Mouse (Mus musculus) gastrocnemius, adult 2 months (tissue): ENCODE measurements around the gene Cry2. TPM values are rescaled to one million over a fixed set of nuclear protein-coding genes. Genes with fewer than 3 reads are reported as not detected.

ENCODE experiments used
- DNase-seq: peaks from one replicate; pipeline ENCODE4 v3.0.0; 2022
- H3K27ac ChIP-seq: fragments of 200-600 bp; 2 replicates; pipeline ENCODE4 v1.8.1; 2022; ENCODE audit warnings: mild to moderate bottlenecking
- H3K4me3 ChIP-seq: fragments of 200-600 bp; 2 replicates; pipeline ENCODE4 v1.8.1; 2022; ENCODE audit warnings: mild to moderate bottlenecking, moderate library complexity
- CTCF ChIP-seq: fragments of 200-600 bp; IDR thresholded peaks from 2 replicates; pipeline ENCODE4 v1.8.1; 2022; ENCODE audit warnings: antibody characterized with exemption, mild to moderate bottlenecking, moderate library complexity
- intact Hi-C: fragments of 180-260 bp; cut with DNase I; formaldehyde crosslinking; loops from one replicate; pipeline ENCODE4 v1.15.1; 2025
- total RNA-seq, 2 experiments: library from RNA; stranded (reverse); gene quantifications; 2 replicates each; pipeline ENCODE4 v1.2.3; 2021

Cry2 gene
- total RNA-seq, 2 experiments from 2014 or later = 12.5 to 26.8 TPM

DNA sequence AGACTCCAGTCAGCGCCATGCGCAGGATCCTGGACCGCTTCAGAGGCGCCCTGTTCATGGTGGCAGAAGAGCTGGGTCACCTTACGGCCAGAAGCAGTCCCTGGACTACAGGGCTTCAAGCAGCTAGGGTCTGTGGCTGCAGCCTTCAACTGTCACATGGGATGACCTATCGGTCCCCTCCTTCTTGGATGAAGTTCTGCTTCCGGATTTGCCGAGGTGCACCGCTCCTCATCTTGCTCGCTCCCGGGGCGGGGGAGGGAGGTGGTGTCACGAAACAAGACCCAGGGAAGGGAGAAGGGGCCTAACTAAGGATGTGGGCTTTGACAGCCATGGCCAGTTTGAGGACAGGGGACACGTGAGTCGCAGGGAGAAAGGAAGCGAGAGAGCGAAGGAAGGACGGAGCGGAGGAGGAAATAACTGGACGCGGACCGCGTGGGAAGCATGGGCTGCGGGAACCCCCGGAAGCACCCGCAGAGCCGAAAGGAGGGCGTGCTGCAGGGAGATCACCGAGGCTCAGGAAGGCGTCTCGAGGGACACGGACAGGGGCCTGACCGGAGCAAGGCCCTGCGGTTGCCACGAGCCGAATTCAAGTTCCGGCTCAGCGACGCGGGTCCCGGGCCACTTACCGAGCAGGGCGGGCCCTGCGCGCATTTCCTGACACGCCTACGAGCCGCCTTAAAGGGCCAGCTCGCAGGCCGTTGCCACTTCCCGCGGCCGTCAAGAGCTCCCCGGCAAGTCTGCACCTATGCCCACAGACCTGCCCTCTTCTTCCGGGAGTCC lies 25.5 kb upstream of the Cry2 start:
- H3K4me3 ChIP-seq = peak overlapping the region; percentile 97
- no peak for TF ChIP-seq CTCF
- DNase-seq = peak; percentile 87
- intact Hi-C loops = no loop called here
- peak overlapping the region; percentile 93 for H3K27ac ChIP-seq

DNA sequence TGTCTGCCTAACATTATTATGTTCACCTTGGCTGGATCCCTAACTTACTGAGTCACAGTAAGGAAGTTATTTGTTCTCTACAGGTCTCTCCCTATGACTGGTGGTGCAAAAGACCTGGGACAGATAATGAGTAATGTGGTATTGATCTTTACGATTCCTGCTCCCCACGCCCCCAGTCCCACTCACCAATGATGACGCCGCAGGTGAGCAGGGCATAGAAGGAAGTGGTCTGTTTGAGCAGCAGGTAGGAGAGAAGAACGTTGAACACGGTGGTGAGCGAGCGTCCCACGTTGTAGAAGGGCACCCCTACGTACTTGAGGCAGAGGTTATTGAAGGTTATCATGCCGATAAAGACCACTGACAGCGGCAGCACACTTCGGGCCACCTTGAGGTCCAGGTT lies 24.6 kb upstream of the Cry2 start:
- intact Hi-C loops = no loop called here
- DNase-seq = no peak
- peak overlapping the region; percentile 97 for H3K4me3 ChIP-seq
- peak overlapping the region; percentile 93; the same call in 1 of the 2 replicates for H3K27ac ChIP-seq
- no peak for TF ChIP-seq CTCF

DNA sequence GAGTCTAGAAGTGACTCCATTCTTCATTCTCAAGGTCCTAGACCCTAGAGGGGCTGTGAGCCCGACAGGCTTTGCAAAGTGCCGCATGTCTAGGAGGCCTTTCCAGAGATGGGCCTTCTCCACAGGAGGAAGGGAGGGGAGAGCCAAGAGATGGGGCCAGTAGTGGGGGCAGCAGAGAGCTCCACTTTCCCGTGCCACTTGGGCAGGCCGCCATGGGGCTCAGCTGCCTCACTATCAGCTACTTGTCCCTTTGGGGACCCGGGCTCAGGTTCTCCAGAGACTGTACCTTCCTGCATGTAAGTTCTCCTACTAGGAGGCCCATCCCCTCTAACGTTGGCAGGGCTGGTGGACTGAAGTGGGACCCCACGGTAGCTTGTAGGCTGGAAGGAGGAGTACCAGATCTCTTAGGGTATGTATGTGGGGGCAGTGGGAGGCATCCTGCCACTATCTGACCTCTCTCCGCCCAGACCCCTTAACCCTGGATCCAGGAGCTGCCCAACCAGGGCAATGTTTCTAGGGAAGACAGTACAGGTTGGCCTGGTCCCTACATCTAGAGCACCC lies 23.2 kb upstream of the Cry2 start:
- no peak overlapping the region for H3K27ac ChIP-seq
- no peak for TF ChIP-seq CTCF
- DNase-seq = peak; percentile 36
- intact Hi-C loops = no loop called here
- peak overlapping the region; percentile 97 for H3K4me3 ChIP-seq

DNA sequence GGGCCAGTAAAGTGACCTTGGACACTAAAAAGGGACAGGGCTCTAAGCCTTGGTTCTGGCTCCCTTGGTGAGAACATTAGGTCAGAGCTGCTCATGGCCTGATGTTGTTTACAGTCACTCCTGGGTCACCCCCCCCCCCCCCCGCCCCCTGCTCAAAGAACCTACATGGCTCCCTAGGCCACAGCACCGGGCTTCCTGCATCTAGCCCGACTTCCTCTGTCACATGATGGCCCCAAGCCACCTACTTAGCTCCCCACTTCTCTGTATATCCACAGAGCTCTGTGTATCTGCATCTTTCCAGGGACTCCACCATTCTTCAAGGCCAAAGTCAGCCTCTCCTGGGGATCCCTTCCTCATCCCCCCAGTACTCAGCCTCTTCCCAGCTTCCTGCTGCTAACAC lies 21.9 kb upstream of the Cry2 start:
- Histone ChIP-seq H3K27ac (no peak overlapping the region; the same call in 1 of the 2 replicates), H3K4me3 (no peak overlapping the region)
- TF ChIP-seq CTCF = no peak
- intact Hi-C loops = no loop called here
- no peak for DNase-seq

- no peak for TF ChIP-seq CTCF
- Histone ChIP-seq H3K27ac (no peak overlapping the region), H3K4me3 (no peak overlapping the region)
- intact Hi-C loops = no loop called here
- no peak for DNase-seq
Measured at GRCm38 (mm10) chr2:92454166-92454565, 20.3 kb upstream of the Cry2 start.

DNA sequence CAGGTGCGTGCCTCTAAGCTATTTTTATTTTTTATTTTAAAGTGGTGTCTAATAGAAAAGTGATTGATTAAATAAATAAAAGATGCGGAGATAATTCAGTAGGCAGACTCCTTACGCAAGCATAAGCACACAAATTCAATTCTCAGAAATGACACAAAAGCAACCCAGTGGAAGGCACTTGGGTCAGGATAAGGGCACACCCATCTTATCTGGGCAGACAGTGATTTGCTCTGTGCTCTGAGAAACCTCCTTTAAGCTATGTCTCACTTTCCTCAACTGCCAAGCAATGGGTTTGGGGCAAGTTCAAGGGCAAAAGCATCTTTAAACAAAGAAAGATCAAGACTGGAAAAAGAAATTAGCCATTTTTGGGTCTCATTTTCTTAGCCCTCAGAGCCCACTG lies 17.3 kb upstream of the Cry2 start:
- H3K4me3 ChIP-seq = no peak overlapping the region

DNA sequence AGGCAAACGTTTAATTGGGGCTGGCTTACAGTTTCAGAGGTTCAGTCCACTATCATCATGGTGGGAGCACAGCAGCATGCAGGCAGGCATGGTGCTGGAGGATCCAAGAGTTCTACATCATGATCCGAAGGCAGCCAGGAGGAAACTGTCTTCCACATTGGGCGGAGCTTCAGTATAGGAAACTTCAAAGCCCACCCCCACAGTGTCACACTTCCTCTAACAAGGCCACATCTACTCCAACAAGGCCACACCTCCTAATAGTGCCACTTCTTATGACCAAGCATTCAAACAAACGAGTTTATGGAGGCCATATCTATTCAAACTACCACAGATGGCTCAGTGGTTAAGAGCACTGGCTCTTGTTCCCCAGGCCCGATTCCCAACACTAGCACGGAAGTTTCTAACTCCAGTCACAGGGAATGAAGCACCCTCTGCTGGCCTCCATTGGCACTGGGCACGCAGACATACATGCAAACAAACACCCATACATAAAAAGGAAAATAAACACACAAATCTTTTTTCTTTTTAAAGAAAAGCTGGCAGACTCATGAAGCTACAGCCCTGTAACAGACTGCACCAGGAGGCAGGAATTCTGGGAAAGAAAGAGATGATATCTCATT lies 13.4 kb upstream of the Cry2 start:
- intact Hi-C loops = no loop called here
- H3K27ac ChIP-seq = no peak overlapping the region
- H3K4me3 ChIP-seq = no peak overlapping the region
- DNase-seq = peak; percentile 12
- 0 out of 2 replicates have a peak, but pooled peaks have one; percentile 6 for TF ChIP-seq CTCF

More for the DNA sequence above, 17.3 kb upstream of the Cry2 start:
- DNase-seq = no peak
- no peak for TF ChIP-seq CTCF
- no peak overlapping the region for H3K27ac ChIP-seq
- intact Hi-C loops = no loop called here

GRCm38 (mm10) chr2:92446656-92447055 lies 12.8 kb upstream of the Cry2 start:
- no peak for TF ChIP-seq CTCF
- peak; percentile 17 for DNase-seq
- H3K4me3 ChIP-seq = no peak overlapping the region
- intact Hi-C loops = no loop called here
- H3K27ac ChIP-seq = no peak overlapping the region

GRCm38 (mm10) chr2:92445890-92446289 lies 12.0 kb upstream of the Cry2 start:
- H3K4me3 ChIP-seq = no peak overlapping the region
- no peak for TF ChIP-seq CTCF
- intact Hi-C loops = no loop called here
- peak; percentile 5 for DNase-seq
- H3K27ac ChIP-seq = no peak overlapping the region

DNA sequence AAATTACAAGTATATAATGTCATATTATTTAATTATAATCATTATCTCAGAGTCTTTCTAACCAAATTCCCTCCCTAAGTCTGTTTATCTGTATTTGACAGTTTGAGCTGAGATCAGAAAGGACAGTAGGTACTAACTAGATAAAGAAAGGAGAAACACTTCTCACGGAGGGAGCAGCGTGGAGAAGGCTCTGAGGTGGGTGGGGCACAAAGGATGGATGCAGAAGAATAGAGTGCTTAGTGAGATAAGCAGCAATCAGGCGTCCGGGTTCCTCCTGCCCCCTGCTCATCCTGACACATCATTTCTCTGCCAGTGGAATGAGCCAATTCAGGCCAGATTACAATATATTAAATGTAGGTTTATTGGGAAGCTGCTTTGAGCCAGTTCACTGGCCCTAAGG lies 10.5 kb upstream of the Cry2 start:
- TF ChIP-seq CTCF = no peak
- Histone ChIP-seq H3K4me3 (no peak overlapping the region), H3K27ac (no peak overlapping the region)
- DNase-seq = peak; percentile 4
- intact Hi-C loops = no loop called here

- H3K4me3 ChIP-seq = no peak overlapping the region
- no peak overlapping the region for H3K27ac ChIP-seq
- TF ChIP-seq CTCF = no peak
- peak; percentile 5 for DNase-seq
- intact Hi-C loops = no loop called here
Measured at GRCm38 (mm10) chr2:92443313-92443712, 9.5 kb upstream of the Cry2 start.

DNA sequence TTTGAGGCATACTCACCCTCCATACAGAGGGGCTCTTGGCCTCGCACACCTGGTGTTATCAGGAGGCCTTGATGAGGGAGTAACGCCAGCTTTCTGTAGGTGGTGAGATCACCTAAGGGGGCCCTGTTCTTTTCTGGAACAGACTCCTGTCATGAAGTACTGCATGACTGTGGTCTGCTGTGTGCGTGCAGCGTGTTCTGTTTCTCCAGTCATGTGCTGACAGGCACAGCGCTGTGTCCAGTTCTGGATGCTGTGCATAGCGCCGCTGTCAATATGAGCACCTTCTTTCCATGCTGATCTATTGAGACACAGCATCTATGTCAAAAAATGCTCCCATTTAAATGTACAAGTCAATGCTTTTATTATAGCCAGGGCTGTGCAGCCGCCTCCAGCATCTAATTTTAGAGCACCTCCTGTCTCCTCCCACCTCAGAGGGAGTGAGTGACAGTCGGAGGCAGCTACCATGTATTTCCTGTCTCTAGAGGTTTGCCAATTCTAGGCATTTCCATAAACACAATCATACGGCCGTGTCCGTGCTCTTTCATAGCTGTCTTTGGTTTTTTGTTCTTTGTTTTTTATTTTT lies 8.7 kb upstream of the Cry2 start:
- no peak for TF ChIP-seq CTCF
- intact Hi-C loops = no loop called here
- peak; percentile 18 for DNase-seq
- H3K27ac ChIP-seq = no peak overlapping the region
- no peak overlapping the region for H3K4me3 ChIP-seq

GRCm38 (mm10) chr2:92440432-92440831 lies 6.6 kb upstream of the Cry2 start:
- no peak for DNase-seq
- Histone ChIP-seq H3K27ac (no peak overlapping the region), H3K4me3 (no peak overlapping the region)
- TF ChIP-seq CTCF = no peak
- intact Hi-C loops = no loop called here
